Mouse (Mus musculus): ENCODE measurements around the gene Zbed5. TPM values are rescaled to one million over a fixed set of nuclear protein-coding genes. Genes with fewer than 3 reads are reported as not detected.

Gene Zbed5
- total RNA-seq, 2 experiments from 2014 or later, result 1.1 to 1.9 TPM

Other genes with a start within 250 kb of the Zbed5 start
- 1 to 10 TPM; 3.1 to 3.2 TPM for gene Zfp11, start 225.6 kb upstream of the Zbed5 start, total RNA-seq (2021)
- not detected for gene Sept14, start 187.2 kb upstream of the Zbed5 start, total RNA-seq (2021)
- gene Mrps17, start 180.2 kb upstream of the Zbed5 start, total RNA-seq (2021), result 10 to 100 TPM; 72.1 to 74.5 TPM
- 100 to 1,000 TPM; 407 to 464 TPM for gene Nipsnap2, start 170.7 kb upstream of the Zbed5 start, total RNA-seq (2021)
- 10 to 100 TPM; 15.9 to 18.2 TPM for gene Psph, start 108.3 kb upstream of the Zbed5 start, total RNA-seq (2021)
- gene Sumf2, start 48.7 kb upstream of the Zbed5 start, total RNA-seq (2021), result 10 to 100 TPM in 1 of 2 experiments, 1 to 10 TPM in 1; 9.8 to 13.5 TPM
- 100 to 1,000 TPM; 404 to 489 TPM for gene Chchd2, start 8.3 kb upstream of the Zbed5 start, total RNA-seq (2021)
- gene Phkg1, start 2.8 kb downstream of the Zbed5 start, total RNA-seq (2021), result 100 to 1,000 TPM; 199 to 205 TPM
- 1 to 10 TPM in 1 of 2 experiments, under 1 TPM in 1; 0.45 to 1.4 TPM for gene Nupr1l, start 12.8 kb downstream of the Zbed5 start, total RNA-seq (2021)
- gene Vkorc1l1, start 46.2 kb downstream of the Zbed5 start, total RNA-seq (2021), result 10 to 100 TPM; 17.6 to 18.5 TPM
- 10 to 100 TPM; 16.5 to 23.5 TPM for gene Gusb, start 107.3 kb downstream of the Zbed5 start, total RNA-seq (2021)
- 10 to 100 TPM; 10.2 to 10.3 TPM for gene Asl, start 133.5 kb downstream of the Zbed5 start, total RNA-seq (2021)
- gene Crcp, start 133.6 kb downstream of the Zbed5 start, total RNA-seq (2021), result 10 to 100 TPM; 14.5 to 16.5 TPM
- gene Tpst1, start 177.6 kb downstream of the Zbed5 start, total RNA-seq (2021), result 10 to 100 TPM; 26.8 to 30.9 TPM
- gene Kctd7, start 249.1 kb downstream of the Zbed5 start, total RNA-seq (2021), result 1 to 10 TPM; 3.9 to 5.7 TPM